Mouse (Mus musculus): ENCODE measurements at regions not wholly inside any gene's neighbourhood (a gene's known extent, or its start where the extent isn't known, plus 50 kb on each side); places are given as distances from the start of the nearest gene placed in this dataset.

DNA sequence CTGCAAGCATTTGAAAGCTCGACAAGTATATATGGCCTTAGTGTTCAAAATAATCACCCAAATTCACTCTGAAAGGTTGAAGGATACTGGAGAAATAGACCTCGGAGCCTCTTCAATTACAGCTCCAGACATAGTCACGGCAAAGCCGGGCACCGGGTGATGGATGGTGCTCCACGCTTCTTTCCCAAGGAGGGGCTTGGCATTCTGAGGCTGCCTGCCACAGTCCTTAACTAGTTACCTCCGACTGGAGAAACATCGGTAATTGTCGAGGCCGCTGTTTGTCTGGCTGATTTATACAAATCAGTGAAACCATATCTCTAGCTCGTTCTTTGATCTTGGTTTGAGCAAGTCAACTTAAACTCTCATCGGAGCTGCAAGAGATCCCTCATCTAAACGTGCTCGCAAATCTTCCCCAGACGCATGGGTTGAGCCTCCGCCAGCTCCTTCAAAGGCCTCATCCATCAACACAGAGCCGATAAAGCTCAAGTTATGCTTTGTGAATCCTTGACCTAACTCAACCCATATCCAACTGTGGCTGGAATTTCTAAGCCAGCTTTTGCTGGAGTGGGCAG lies 145.4 kb upstream of the Stx16 start:
- DNase-seq (ENCODE audit: low read depth, low spot score) = no peak

GRCm38 (mm10) chr2:173935706-173936105 lies 140.4 kb upstream of the Stx16 start:
- no peak for DNase-seq (ENCODE audit: low read depth, low spot score)

DNA sequence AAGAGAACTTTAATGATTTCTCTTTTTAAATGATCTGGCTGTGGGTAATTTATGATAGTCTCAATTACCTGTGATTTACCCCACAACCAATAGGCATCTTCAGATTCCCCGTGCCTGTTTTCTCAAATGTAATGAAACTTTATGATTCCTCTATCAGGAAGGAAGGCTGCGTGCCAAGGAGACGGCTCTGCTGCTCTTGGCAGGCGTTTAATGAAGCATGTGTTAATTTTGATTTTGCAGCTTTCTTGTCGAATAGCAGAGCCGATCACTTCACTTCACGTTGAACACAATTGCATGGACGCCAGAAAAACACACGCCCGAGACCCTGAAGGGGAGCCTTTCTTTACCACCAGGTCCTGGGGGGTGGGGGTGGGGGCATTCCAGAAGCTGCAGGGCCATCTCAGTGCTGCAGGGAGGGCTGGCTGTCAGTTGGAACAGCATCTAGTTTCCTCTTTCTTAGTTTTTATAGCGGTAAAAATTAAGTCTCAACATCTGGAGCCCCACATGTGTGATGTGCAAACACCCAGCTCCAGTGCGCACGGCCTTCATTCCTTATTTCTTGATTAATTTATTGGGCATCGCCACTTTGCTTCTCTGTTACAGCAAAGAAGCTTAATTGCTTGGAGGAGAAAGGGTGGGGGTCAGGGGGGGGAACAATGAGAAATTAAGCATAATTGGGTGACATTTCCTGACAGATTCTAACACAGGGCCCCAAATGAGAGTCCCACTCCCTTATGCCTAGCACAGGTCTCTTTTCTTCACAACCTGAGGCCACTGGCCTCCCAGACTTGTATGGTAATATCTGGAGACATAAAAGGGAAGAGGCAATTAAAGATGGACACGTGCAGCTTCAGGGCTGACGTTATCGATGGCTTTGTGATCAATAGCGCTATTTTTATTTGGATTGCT lies 138.3 kb upstream of the Stx16 start:
- DNase-seq (ENCODE audit: low read depth, low spot score) = peak; percentile 32

GRCm38 (mm10) chr2:173938440-173938787 lies 137.7 kb upstream of the Stx16 start:
- no peak for DNase-seq (ENCODE audit: low read depth, low spot score)

GRCm38 (mm10) chr2:173945441-173945840 lies 130.7 kb upstream of the Stx16 start:
- DNase-seq (ENCODE audit: low read depth, low spot score) = no peak

DNA sequence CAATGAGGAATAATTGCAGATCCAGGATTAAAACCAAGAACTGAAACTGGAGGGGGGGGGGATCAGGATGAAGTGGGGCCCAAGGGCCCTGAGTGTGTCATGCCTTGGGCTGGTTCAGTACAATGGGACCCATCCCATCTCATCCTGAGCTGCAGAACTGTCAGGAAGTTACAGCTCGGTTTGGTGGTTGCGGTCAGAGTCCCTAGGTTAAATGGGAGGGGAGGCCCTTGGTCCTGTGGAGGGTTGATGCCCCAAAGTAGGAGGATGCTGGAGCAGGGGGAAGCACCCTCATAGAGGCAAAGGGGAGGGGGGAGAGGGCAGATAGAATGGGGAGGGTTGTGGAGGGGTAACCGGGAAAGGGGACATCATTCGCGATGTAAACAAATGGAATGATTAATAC lies 127.5 kb upstream of the Stx16 start:
- no peak for DNase-seq (ENCODE audit: low read depth, low spot score)

DNA sequence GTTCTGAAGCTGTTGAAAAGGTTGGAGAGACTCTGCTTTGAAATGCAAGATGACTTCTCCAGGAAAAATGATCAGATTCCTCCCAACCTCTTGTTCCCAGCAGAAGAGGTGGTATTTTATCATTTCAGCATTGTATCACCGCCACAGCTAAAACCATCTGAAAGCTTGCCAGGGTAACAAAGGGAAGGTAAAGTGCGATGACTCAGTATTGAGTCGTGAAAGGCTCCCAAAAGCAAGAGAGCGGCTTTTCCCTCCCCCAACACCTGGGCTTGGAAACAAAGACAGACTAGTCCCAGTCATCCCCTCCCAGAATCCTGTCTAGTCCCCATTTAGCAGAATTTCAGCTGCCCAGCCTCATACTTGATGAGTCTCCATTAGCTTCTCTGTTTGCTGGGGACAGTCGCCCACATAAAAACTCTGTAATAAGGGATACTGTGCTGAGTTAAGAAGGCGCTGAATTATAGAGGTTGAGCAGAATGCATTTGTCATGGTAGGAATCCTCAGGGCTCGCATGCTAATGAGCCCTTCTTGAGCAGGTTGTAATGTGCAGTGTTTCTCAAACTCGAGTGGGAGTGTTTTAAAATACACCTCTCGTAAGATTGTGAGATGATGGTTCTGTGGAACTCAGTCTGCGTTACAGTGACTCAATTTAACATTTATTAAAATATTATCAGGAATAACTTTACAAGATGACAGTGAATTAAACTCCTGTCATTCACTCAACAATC lies 125.8 kb upstream of the Stx16 start:
- DNase-seq (ENCODE audit: low read depth, low spot score) = no peak

DNA sequence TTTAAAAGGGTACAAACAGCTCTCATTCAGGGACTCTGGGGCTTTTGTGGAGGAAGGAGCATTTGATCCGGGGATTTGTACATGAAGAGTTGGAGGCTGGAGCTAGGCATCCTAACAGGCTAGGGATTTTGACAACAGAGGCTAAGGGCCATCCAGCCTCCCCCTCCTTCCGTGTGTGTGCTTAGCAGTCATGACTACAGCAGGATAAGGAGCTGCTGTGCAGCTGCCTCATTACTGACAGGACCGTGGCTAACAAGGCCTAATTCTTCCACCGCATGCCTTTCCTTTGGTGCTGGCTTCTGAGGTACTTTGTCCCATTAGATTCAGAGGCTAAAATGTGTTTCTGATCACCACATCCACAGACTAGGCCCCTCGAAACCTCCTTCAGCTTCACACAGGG lies 110.0 kb upstream of the Stx16 start:
- no peak for DNase-seq (ENCODE audit: low read depth, low spot score)

DNA sequence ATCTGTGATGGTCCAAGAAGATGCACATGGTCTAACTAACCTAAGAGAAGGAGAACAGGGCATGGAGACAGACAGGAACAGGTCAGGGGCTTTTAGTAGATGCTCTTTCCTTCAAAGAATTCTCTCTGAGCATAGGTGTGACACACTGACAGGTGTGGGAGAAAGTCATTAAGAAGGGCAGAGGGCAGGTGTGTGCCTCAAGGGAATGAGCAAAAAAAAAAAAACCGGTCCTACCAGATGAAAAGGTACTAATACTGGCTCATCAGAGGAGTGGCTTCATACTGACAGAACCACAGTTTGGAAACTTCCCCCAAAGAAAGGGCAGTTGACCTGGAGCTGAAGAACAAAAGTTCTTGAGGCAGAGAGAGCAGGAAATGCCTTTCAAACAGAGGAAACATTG lies 105.3 kb upstream of the Stx16 start:
- DNase-seq (ENCODE audit: low read depth, low spot score) = no peak

DNA sequence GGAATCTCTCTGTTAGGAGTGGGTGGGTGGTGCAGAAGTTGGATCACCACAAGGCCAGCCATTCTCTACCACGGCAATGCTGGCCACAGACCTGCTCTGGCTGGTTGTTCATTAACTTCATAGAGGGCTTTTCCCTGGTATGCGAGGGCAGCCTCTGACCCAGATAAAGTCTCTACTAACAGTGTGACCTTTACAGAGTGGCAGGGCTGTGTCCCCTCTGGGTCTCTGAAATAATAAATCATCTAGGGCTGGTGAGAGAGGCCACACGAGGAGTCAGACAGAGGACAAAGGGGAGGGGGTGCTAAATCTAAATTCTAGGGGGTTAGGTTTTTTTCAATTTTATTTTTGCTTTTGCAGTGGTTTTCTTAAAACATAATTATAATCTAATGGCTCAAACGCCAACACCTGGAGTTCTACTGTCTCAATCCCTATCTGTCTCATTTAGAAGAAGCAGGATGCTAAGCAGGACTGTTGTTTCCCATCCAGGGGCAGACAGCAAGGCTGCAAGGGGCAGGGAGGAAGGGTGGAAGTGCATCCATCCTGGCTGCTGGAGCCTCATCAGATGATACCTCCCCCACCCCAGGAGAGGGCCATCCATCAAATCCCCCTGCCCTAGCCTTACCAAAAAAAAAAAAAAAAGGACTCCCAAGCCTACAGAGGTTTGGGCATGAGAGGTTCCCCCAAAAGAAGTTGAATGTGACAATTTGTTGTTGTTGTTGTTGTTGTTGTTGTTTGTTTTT lies 99.6 kb upstream of the Stx16 start:
- no peak for DNase-seq (ENCODE audit: low read depth, low spot score)

- no peak for DNase-seq (ENCODE audit: low read depth, low spot score)
These were observed 98.7 kb upstream of the Stx16 start for GRCm38 (mm10) chr2:173977236-173978053.

GRCm38 (mm10) chr2:173978138-173978765 lies 97.9 kb upstream of the Stx16 start:
- DNase-seq (ENCODE audit: low read depth, low spot score) = no peak

DNA sequence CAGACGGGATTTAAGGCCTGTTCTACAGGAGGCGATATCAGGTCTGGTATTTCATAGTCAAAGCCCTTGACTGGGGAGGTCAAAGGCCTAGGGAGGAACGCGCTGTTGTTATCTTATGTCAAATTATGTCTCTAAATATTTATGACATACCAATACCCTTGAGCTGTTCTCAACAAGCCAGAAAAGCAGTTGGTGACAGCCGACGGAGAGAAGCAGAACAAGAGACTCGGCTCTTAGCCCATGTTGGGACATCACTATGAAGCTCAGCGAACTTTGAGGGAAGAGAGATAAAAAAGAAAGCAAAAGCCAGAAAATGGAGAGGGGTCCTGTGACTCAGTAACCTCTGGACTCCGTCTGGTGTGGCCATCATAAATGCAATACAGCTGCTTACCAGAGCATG lies 95.1 kb upstream of the Stx16 start:
- no peak for DNase-seq (ENCODE audit: low read depth, low spot score)

DNA sequence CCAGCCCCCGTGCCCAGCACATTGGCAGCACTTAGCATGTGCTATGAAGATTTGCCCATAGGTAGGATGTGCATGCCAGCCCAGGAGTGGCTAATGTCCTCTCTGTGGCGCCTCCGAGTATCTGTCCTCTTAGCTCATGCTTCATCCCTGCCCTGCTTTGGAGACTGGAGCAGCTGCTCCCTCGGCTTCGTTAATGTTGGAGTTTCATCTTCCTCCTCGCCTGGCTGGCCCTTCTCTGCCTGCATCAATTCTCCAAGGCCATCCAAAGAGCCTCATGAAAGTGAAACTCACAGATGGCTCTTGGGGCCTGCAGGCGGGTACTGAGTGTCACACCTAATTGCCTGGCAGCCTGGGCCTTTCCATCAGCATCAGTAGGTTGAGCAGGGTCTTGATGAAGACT lies 88.6 kb upstream of the Stx16 start:
- DNase-seq (ENCODE audit: low read depth, low spot score) = no peak

DNA sequence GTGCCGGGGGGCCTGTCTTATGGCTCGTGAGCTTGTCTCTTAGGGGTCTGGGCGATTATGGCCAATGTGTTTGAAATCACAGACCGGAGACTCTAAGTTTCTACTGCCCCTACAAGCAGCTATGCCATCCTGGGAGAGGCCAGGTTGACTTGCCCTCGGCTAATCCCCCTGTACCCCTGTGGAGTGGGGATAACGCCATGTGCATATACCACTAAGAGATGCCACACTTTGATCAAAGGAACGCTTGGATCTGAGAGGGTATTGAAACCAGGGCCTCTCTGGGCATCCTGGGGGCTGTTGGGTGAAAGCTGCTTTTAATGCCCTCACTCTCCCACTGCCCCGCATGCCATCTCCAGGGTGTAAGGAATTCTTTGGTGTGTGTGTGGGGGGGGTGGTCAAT lies 88.2 kb upstream of the Stx16 start:
- no peak for DNase-seq (ENCODE audit: low read depth, low spot score)

GRCm38 (mm10) chr2:173988641-173989336 lies 87.3 kb upstream of the Stx16 start:
- DNase-seq (ENCODE audit: low read depth, low spot score) = no peak

GRCm38 (mm10) chr2:173990664-173991063 lies 85.4 kb upstream of the Stx16 start:
- DNase-seq (ENCODE audit: low read depth, low spot score) = no peak

DNA sequence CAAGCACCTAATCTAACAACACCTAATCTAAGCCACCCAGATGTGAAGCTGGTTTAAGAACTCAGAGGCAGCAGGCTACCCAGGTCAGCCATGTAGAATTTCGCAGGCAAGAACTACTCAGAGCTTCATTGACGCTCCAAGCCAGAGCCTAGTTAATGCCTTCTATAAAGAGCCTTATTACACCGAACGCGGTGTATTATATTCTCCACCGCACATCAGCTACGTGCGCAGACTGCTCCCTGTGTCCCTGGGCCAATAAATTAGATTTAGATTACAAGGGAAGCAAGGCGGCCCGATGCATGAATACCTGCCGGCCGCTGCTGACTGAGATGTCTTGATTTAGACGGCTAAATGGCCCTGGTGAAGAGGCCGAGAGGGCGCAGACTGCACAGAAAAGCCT lies 84.7 kb upstream of the Stx16 start:
- DNase-seq (ENCODE audit: low read depth, low spot score) = no peak

GRCm38 (mm10) chr2:173992041-173992440 lies 84.1 kb upstream of the Stx16 start:
- DNase-seq (ENCODE audit: low read depth, low spot score) = no peak

GRCm38 (mm10) chr2:173993431-173993955 lies 82.6 kb upstream of the Stx16 start:
- no peak for DNase-seq (ENCODE audit: low read depth, low spot score)

Data from brain, embryonic 18.5 days (tissue).